Mouse (Mus musculus) stomach, postnatal 0 days (tissue): ENCODE results near the gene Stard7.

Experiments used
- CTCF ChIP-seq: IDR thresholded peaks from 2 replicates; pipeline ENCODE4 v1.5.1; 2016; ENCODE audit warnings: antibody characterized with exemption, low read depth, mild to moderate bottlenecking, moderate library complexity
- EP300 ChIP-seq: optimal IDR thresholded peaks from 2 replicates; pipeline ENCODE3; 2016; ENCODE audit warnings: antibody characterized with exemption

- no peak for TF ChIP-seq EP300
- TF ChIP-seq CTCF = peak; percentile 65
Observed at GRCm38 (mm10) chr2:127308660-127309059, 38.6 kb downstream of the Stard7 start.
